Mouse (Mus musculus) T-helper 2 cell (primary cell): ENCODE measurements around the gene Tra2b.
"Not testable (repeated sequence)": the region's sequence is repeated elsewhere in the genome, so short reads cannot be mapped to it uniquely, and the experiment has no call there.

Experiments used
- in situ Hi-C: fragments of 300-600 bp; cut with MboI, MseI; formaldehyde crosslinking; loops from one replicate; pipeline ENCODE4 v1.15.1; 2025; ENCODE audit warnings: high pct_unique_total_duplicates

Tra2b gene

DNA sequence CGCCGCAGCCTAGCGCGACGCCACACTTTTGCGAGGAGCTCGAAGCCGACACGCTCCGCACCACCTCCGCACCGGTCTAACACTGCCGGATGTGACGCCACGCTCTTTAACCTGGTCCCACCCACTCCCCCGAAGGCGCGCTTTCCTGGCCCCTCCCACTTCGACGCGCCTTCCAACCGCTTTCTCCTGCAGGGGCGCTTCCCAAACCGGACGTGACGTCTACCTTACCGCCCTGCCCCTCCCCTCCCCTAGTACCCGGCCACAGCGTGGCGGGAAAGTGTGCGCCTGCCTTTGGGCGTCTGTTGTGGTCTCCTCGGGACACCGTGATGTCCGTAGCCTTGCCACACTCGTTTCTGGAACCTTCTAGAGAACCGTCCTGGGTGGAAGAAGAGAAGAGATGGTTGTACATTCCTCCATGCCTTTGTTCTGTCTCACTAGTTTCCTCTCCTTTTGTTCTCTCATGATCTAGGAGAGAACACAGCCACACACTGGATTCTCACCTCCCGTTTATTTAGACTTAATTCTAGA, at the start of gene Tra2b:
Gene Tra2b (minus strand): TSS at position 157 of the 528 bp plus-strand sequence.
- in situ Hi-C loops: loop anchor here (25.0 kb wide), 1 partner anchor 846 kb away; the partner anchor contains the start of gene Eif4a2

DNA sequence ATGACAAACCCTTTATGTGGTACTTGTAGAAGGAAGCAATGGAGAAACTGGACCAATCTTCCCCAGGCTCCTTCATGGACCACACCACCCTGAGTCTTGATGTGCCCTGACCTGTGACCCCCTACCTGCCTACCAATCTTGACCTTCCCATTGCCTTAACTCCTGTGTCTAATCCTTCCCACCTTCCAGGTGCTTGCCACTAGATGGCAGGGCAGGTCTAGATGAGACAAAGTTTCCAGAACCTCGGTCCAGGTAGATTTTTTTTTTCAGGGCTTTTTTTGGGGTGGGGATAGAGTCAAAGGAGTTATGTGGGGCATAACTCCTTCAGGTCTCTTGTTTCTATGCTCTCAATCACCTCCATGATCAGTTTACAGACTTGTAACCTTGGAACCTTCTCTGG, 44.8 kb upstream of the Tra2b start:
- in situ Hi-C loops: loop anchor here (25.0 kb wide), 1 partner anchor 502 kb away; the partner anchor contains the start of gene Crygs

DNA sequence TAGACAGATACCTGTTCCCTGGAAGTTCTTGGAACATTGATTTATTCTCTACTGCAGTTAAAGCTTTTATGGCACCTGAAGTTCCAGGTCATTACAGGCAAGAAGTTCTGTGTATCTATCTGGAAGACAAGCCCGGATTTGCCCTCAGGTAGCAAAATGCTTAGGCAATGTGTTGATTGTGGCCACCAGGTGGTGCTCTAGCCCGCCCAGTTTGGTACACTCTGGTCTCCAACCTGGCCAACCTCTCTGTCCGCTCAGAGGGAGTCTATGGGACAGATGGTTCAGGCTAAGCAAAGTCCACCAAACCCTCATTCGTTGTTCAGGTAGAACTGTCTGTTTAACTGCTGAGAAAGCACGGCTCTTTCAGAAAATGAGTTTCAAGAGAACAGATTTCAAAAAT, 36.8 kb upstream of the Tra2b start:
- in situ Hi-C loops: loop anchor here (5.0 to 25.0 kb wide), 2 partner anchors 255 to 510 kb away; partner anchors contain the start of gene Crygs

DNA sequence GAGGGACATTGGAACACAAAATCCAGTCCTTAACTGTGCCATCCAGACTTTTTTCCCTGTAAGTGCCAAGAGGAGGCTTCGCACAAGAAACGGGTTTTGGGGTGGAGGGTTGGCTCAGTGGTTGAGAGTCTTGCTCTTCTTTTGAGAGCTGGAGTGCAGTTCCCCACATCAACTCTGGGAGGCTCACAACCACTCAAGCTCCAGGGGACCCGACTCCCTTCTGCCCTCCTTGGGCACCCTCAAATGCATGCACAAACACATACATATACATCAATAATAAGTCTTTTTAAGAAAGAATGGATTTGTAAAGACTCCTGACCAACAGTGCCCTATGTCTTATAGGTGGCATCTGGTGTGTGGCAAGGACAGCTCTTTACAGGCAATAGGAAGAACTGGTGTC, 35.6 kb upstream of the Tra2b start:
- in situ Hi-C loops: loop anchor here (5.0 to 25.0 kb wide), 2 partner anchors 256 to 511 kb away; partner anchors contain the start of gene Crygs

DNA sequence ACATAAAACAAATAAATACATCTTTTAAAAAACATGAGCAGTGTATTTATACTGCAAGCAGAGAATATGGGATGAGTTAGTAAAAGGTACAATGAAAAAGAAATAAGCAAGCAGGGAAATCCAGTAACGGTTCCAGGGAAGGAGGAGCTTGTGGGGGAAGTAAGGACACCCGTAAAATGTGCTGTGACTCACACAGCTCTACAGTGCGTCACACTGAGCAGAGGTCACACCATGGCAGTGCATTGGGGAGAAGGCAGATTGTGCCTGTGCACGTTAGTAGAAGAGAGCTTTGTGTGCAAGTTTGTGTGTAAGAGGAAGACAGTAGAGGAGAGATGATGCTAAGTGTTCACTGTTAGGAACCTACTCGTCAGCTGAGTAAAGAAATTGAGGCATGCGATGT, 31.1 kb upstream of the Tra2b start:
- in situ Hi-C loops: no loop called here

DNA sequence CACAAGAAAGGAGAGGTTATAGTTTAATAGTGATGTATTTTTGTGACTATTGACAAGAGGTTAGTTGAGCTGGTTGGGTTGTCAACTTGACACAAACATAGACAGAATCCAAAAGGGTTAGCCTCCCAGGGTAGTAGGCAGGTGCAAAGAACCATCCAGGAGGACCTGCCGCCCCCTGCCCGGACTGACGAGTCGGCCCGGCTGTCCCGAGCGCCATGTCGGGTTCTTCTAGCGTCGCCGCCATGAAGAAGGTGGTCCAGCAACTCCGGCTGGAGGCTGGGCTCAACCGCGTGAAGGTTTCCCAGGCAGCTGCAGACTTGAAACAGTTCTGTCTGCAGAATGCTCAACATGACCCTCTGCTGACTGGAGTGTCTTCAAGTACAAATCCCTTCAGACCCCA, 29.0 kb upstream of the Tra2b start:
- in situ Hi-C loops: not testable (repeated sequence)

DNA sequence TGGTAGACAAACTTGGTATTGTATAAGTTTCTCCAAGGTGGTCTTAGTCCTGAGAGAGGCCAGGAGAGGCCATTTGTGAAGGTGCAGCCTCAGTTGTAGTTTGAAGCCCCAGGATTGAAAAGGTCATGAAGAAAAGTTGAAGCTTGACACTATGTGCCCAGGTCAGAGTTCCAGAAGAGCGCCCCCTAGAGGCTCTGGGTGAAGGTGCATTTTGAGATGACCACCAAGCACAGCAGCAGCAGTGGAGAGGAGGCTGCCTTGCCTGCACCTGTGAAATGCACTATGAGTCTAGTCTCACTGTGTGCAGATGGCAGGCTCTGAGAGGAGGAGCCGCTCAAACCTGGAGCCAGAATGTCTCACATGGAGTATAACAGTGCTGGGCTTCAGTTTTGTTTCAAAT, 27.8 kb upstream of the Tra2b start:
- in situ Hi-C loops: no loop called here

DNA sequence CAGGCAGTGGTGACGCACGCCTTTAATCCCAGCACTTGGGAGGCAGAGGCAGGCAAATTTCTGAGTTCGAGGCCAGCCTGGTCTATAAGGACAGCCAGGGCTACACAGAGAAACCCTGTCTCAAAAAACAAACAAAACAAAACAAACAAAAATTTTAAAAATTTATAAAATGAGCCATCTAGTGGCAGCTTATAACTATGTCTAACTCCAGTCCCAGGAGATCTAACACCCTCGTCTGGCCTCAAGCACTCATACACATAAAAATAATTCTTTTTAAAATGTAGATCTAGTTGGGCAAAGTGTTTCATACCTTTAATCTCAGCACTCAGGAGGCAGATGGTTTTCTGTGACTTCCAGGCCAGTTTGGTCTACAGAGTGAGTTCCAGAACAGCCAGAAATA, 26.6 kb upstream of the Tra2b start:
- in situ Hi-C loops: no loop called here

DNA sequence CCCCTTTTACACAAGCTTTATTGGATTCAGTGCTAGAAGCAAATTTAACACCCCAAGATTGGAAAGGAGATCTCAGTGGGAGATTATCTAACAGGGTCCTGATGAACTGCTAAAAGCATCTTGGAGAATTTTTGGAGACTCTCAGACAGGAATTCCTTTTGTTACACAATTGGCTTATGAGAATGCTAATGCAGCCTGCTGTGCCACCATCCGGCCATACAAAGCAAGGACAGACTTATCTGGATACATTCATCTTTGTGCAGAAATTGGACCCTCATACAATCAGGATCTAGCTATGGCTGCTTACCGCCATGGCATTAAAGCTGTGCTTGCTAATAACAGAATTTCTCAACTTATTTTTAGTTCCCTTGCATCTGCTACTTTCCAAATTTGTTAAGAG, 23.8 kb upstream of the Tra2b start:
- in situ Hi-C loops: no loop called here

DNA sequence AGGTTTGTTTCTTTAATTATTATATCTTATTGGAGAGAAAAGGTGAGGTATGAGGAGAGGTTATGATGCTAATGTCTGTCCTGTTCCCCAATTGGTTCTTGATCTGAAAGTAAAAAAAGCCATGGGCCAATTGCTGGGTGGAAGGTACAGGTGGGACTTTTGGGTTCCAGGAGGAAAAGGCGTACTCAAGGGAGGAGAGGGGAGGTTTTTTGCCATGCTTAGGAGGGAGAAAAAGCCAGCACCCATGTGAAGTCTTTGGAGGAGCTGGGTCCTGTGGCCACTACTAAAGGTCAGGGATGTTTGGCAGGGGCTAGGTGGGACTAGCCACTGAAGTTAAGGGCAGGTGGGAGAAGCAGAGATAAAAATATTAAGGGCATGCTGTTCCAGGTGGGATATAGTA, 21.2 kb upstream of the Tra2b start:
- in situ Hi-C loops: no loop called here

DNA sequence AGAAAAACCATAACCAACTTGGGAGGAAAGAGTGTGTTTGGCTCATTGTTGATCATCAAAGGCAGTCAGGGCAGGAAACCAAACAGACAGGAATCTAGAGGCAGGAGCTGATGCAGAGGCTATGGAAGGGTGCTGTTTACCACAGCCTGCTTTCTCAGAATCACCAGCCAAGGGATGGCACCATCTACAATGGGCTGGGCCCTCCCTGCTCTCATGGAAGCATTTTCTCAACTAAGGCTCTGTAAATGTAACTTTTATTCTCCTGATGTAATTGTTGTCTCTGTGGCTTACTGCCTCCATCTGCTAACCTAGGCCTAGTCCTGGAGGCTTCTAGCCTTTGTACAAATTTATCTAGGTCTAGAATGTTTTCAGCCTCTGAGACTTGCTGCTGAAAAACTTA, 10.7 kb upstream of the Tra2b start:
- in situ Hi-C loops: loop anchor here (5.0 kb wide), 1 partner anchor 926 kb away; no protein-coding TSS in a partner anchor

DNA sequence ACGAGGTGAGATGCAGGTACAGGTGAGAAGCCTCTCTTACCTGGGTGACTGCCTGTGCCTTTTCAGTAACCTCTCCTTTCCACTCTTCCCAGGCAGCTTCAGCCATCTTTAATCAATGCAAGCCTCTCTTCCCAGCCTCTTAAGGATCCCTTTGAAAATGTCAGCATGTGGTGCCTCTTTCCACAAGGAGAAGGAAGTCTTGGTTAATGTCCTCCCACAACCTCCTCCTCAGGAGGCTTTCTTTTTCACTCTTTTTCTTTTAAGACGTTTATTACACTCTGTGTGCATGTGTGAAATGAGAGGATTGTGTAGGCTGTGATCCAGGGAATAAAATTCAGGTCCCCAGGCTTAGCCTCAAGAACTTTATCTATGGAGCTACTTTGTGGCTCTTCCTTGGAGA, 9.3 kb upstream of the Tra2b start:
- in situ Hi-C loops: loop anchor here (5.0 kb wide), 1 partner anchor 927 kb away; no protein-coding TSS in a partner anchor

DNA sequence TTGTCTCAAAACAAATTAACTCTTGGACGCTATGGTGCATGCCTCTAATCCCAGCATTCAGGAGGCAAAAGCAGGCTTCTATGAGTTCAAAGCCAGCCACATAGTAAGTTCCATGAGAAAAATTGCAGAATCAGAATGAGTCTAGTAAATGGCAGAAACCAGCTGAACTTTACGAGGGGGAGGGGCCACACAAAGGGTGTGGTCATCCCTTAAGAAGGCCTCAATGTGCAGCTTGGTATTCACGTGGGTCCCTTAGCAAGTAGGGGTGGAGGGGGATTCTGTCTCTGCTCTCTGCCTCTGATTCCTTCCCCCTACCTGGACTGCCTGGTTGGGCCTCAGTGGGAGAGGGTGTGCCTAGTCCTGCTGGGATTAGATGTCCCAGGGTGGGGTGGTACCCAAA, 4.7 kb upstream of the Tra2b start:
- in situ Hi-C loops: loop anchor here (25.0 kb wide), 1 partner anchor 842 kb away; the partner anchor contains the start of gene Eif4a2

DNA sequence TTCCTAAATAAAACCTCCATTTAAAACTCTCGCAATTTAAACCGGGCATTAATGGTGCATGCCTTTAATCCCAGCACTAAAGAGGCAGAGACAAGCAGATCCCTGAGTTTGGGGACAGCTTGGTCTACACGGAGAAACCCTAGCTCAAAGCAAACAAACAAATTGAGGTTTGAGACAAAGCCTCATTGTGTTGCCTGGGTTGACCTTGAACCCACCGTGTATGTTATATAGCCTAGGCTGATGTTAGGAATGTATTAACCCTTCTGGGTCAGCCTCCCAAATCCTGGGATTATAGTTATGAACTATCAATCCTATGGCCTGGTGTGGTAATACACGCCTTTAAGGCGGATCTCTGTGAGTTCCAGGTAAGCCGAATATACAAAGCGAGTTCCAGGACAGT, 579 bp upstream of the Tra2b start:
- in situ Hi-C loops: loop anchor here (25.0 kb wide), 1 partner anchor 846 kb away; the partner anchor contains the start of gene Eif4a2

DNA sequence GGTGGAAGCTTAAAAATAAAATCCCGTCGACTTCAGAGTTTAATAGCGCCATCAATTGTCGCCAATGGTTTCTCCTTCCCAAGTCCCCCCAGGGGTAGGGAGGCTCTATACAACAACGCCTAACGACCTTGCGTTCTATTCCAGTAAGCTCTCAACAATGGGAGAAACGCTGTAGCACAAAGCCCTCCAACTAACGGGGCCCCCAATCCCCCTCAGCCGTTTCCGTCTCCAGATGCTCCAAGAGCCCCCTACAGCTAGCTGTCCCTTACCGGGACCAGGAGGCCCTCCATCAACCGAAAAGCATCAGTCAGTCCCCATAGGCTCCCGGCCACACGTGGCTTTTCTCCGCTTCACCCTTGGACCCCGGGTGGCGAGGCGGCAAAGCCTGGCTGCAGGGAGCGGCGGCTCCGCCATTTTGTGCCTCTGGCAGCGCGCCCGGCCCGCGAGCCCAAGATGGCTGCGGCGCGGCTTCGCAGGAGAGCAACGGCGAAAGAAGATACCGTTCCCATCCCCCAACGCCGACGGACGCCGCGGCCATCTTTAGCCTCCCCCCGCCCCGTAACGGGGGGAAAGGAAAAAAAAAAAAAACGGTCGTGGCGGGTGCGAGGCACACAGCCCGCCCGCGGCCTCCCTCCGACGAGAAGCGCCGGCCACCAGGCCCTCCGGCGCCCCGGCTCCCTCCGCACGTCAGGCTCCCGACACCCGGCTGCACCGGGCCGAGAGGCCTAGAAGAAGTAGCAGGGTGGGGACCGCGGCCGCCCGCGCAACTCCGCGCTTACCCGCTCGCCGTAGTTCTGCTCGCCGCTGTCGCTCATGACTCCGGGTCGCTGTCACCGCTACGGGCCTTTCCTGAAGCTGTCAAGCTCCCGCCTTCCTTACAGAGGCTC, 600 bp downstream of the Tra2b start:
- in situ Hi-C loops: loop anchor here (25.0 kb wide), 1 partner anchor 847 kb away; the partner anchor contains the start of gene Eif4a2

DNA sequence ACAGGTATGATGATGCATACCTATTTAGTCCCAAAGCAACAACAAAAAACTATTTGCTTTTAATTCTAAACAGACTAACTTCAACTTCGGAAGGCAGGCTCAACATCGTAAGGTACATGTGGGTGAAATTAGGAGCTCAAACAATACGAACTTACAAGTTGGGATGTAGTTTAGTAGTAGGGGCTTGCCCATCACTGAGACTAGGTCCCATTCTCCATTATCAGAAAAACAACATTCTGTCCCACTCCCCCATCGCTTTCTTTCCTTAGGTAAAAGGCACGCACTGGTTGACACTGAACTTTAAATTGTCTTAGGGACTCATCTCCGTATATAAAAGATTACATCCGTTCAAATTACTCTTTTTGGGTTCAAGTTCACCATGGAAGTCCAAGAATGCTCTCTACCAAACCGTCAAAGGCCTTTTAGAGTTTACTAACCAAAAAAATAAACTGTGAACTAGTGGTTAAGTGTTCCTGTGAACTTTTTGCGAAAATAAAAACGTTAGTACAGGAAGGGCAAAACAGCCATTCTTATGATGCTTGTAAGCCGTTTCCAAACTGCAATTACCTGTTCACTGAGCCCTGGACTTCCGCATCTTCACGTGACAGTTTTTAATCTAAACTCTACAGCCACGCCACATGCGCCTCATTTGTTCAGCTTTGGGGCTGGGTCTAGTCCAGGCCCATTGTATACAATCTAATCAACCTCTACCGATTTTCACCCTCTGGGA, 1.4 kb downstream of the Tra2b start:
- in situ Hi-C loops: loop anchor here (25.0 kb wide), 1 partner anchor 848 kb away; the partner anchor contains the start of gene Eif4a2

DNA sequence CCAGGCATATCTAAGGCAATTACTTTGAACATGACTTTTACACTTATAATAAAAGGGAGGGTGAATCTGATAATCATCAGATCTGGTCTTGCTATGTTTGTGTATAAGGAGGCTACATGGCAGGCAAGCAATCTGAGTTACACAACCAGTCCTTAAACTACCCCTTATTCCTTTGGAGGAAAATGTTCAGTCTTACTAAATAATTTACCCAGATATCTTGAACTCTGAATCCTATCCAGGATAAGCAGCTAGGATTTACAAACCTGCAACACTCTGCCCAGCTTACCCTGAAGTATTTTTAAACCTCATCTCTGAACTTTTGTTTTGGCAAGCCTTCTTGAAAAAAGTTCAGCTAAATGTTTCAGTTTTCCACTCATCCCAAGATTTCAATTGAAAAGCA, 2.7 kb downstream of the Tra2b start:
- in situ Hi-C loops: loop anchor here (25.0 kb wide), 1 partner anchor 849 kb away; the partner anchor contains the start of gene Eif4a2

DNA sequence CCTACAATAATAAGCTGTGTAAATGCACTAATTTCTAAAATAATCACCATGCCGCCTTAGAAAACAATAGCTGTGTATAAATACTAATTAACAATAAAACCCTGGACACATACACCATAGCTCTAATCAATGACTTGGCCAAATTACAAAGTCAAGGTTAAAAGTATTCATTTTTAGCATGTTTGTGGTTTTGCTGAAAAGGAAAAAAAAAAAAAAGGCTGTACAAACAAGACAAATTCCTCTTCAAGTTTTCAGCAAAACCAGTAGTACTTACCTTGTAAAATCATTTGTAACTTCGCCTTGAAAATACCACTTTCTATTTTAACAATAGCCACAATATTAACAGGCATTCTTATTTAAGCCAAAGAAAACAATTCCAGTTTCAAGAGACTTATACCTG, 4.2 kb downstream of the Tra2b start:
- in situ Hi-C loops: loop anchor here (25.0 kb wide), 1 partner anchor 851 kb away; the partner anchor contains the start of gene Eif4a2

DNA sequence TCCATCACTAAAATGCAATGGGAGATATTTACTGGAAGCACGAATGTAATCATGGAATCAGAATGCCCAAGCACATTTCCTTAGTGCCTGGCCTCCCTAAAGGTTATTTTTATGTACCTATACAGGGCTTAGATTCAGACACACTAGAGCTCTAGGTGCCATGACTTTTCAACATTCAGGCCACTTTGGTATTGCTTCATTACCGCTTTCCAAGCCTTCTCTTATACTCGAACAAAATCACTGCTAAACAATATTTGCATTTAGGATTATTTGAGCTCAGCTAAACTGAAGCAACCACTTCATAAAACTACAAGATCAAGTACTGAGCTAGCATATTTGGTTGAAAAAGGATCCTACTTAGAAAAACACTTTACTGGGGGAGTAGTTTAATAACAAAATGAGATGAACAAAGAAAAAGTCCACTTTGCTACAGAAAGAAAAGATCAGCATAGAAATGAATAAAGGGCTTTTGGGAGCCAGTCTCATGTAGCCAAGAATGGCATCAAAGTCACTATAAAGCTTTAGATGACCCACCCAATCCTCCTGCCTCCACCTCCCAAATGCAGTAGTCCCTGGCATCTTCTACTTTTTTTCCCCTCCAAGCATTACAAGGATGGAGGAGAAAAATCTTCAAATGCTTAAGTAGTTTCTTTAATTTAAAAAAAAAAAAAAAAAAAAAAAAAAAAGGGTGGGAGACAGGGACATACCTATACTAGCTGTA, 5.2 kb downstream of the Tra2b start:
- in situ Hi-C loops: loop anchor here (25.0 kb wide), 1 partner anchor 852 kb away; the partner anchor contains the start of gene Eif4a2

DNA sequence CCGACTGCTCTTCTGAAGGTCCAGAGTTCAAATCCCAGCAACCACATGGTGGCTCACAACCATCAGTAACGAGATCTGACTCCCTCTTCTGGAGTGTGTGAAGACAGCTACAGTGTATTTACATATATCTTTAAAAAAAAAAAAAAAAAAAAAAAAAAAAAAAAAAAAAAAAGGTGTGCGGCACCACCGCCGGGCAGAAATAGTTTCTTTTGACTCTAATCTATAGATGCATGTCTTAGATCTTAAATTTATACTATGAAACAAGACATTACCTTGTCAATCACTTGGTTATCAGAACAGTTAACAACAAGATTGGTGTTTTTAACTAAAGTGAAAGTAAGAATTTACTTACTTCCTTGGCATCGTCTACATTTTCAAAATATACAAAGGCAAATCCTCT, 13.6 kb downstream of the Tra2b start:
- in situ Hi-C loops: loop anchor here (25.0 kb wide), 1 partner anchor 860 kb away; the partner anchor contains the start of gene Eif4a2

DNA sequence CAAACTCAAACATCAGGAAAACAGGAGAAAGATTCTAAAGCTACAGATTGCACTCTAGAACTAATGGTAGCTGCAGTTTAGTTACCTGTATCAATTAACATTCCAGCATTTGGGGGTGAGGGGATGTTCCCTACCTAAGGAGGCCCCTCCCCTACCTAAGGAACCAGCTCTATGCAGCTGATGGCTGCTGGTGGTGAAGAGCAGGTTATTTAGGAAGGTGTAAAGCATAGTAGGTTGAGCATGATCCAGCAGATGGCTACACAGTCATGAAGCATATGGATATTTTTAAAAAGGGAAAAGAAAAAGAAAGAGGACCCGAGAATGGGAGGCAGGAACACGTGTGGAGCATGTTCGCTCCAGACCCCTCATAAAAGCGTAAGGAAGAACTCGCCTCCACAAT, 15.5 kb downstream of the Tra2b start:
- in situ Hi-C loops: loop anchor here (25.0 kb wide), 1 partner anchor 862 kb away; the partner anchor contains the start of gene Eif4a2
